Mouse (Mus musculus) ovary, postnatal 10 days (tissue): ENCODE measurements around the gene Cdc14a.

ENCODE experiments used
- DNase-seq: peaks from one replicate; pipeline ENCODE4 v3.0.0; 2022; ENCODE audit warnings: low spot score

Gene Cdc14a

DNA sequence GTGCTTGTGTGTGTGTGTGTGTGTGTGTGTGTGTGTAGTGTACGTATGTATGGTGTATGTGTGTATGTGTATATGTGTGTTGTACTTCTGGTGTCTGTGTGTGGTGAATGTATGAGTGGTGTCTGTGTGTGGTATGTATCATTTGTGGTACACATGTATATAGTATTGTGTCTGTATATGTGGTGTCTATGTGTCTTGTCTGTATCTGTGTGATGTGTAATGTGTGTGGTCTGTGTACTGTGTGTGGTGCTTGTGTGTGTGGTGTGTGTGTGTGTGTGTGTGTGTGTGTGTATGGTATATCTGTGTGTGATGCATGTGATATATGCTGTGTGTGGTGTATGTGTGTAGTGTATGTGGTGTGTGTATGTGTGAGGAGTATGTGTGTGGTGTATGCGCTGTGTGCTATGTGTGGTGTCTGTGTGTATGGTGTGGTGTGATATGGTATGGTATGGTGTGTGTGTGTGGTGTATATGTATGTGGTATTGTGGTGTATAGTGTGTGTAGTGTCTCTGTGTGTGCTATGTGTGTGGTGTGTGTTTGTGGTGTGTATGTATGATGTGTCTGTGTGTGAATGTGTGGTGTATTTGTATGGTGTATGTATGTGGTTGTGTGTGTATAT is 156.7 kb downstream of the Cdc14a start:
- DNase-seq = no peak

DNA sequence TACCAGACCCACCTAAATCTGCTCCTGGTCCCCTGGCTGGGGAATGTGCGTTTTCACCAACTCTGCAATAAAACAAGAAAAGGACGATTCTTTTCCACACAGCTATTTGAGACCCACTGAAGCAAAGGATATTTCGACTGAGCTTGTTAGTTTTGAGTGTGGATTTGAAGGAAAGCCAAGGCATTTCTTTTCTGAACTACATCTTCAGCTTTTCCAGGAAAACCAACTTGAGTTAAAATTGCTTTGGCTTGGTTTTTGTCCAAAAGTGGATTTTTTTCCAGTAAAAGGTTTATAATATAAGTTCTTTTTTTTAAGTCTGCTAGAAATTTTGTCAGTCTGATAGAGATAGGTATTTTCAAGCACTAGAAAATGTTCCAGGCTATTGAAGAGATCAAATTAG is 157.5 kb downstream of the Cdc14a start:
- DNase-seq = no peak

DNA sequence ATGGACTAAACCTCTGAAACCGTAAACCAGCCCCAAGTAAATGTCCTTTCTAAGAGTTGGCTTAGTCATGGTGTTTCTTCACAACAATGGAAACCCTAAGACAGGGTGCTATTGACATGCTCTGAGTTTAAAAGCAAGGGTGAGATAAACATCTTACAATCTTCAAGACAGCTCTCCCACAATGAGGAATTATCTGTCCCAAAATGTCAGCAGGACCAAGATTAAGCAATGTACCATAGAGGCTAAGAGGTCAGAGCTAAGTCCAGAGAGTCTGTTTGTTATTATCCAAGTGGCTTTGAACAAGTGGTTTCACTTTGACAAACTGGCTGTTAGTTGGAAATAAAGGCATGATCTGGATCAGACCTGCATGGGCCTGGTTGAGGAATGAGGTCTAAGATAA is 159.9 kb downstream of the Cdc14a start:
- no peak for DNase-seq

DNA sequence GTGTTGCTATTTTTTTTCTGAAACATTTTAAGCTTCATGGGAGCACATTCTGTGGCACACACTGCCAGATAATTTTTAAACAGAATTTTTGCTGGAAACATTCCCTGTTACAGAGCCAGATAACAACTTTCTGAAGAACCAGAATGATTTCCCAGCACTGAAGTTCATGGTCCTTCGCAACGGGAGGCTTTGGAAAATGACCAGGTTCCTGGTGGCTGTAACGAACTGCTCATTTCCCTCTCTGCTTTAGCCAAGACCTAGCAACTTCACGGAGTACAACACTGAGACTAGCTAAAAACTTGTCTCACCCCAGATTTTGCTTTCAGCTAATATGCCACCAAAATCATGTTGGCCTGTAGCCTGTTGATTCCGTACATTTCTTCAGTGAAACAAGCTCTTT is 160.8 kb downstream of the Cdc14a start:
- DNase-seq = no peak

DNA sequence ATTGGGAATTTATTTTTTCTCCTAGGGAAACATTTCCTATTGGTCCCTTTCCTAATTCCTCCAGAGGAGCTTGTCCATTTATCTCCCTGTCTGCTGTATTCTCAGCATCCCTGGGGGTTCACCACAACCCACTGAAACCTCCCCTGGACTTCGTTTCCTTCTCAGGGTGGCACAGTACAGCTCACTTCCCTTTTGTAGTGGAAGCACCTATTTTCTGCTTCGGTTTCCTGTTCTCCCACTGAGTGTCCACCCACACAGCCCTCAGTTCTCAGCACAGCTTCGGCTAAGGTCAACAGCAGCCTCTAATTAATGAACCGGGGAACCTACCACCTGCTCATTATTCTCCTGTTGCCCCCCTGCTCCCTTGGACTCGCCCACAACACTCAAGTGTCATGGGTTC is 167.7 kb downstream of the Cdc14a start:
- no peak for DNase-seq

DNA sequence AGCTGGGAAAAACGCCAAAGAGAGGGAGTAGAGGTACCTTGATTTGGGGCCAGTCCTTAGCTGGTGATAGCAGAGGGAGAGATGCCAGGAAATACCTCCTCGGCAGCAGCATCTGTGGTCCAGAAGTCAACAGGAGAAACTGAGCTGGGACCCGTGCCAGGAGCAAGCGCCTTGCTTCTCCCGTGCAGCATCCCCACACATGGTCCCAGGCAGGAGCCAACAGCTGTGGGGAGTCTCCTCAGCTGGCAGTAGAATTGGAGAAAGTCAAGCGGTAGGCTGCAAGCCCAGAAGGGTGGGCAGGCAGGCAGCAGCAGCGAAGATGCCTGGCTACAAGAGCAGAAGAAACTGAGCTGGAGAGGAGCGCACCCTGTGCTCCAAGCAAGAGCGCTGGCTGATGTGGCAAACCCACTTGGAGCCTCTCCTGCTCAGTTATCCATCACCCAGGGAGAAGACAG is 170.7 kb downstream of the Cdc14a start, which contains the start of gene Gpr88:
Gpr88 (minus strand) TSS at position 427 of the 455 bp plus-strand sequence.
- peak; percentile 51 for DNase-seq

DNA sequence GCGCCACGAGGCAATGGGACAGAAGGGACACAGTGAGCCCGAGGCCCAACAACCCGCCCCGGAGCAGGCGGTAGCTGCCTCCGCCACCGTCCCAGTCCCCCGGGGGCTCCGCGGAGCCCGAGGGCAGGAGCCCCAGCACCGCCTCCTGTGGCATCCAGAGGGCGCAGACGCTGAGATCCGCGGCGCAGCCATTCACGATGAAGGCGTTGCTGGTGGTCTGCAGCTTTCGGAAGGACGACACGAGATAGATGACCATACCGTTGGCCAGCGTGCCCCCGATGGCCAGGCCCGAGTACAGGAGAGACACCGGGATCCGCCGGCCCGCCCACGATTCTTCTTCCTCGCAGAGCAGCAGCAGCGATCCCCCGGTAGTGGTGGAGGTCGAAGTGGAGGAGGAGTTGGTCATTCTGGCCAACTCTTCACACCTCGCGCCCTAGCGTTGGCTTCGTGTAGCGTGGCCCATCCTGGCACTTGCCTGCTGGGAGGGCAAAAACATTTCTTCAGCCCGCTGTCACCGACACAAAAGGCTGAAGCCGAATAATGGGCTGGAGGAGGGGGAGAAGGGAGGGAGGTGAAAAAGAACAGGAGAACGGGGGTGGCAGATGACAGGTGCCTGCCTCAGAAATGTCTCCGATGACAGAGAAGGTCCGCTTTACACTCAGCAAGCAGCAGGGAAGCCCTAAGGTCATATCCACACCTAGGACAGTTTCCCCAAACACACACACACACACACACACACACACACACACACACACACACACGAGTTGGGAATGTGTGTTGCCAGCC is 171.4 kb downstream of the Cdc14a start:
- DNase-seq = peak; percentile 6

DNA sequence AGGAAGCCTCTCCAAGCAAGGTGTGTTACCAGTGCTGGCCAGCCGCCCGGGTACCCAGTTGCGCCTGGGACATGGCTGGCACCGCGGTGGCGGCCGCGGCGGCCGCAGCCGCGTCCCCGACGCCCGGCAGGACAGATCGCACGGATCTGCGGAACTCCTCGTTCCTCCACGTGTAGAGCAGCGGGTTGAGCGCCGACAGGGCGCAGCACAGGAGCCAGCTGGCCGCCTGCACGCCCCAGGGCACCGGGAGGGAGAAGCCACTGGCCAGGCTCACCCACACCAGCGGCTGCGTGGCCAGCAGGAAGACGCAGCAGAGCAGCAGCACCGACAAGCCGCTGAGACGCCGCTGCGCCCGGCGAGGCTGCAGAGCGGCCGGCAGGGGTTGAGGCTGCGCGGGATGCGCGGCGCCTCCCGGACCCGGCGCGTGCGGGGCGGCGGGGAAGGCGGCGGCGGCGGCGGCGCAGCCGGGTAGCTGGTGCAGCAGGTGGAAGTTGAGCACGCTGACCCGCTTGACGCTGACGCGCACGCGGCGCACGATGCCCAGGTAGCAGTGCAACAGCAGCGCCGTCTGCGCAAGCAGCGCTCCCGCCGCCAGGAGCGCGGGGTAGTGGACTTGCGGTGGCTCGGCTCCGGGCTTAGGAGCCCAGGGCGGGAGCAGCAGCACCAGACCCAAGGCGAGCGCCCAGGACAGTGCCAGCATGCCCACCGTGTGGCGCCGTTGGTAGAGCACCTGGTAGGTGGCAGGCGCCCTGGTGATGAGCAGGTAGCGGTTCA is 172.2 kb downstream of the Cdc14a start:
- peak; percentile 27 for DNase-seq

DNA sequence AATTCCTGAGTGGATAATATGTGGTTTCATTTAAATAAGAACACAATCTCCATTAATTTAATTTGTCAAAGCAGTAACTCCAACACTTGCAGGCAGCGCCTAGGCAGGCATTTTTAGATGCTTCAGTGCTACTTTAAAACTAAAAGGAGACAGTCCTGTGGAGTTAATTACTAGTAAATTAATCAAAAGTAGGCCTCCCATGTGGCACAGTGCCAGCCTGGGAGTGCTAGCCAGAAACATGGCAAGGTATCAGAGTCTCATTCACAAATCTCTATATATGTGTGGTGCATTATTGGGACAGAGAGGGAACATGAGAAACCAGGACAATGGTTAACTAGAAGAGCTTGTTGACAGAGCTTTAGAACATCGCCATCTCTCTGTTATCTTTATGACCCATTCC is 174.8 kb downstream of the Cdc14a start:
- no peak for DNase-seq

DNA sequence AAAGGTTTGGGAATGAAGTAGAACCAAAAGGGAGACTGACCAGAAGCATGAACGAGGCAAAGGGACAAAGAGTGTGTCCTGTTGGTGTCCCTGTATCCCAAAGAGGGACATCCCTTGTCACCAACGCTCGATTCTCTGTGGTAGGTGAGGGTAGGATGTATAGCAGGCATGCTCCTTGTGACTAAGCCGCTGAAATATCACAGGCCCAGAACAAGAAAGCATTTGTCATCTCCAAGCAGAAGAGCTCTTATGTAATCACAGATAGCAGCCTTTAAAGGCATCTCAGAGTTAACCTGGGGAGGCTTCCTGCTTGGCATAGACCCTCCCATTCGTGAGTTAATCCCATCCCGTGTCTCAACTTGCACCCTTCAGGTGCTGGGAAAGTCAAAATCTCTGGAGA is 179.4 kb downstream of the Cdc14a start:
- DNase-seq = no peak

DNA sequence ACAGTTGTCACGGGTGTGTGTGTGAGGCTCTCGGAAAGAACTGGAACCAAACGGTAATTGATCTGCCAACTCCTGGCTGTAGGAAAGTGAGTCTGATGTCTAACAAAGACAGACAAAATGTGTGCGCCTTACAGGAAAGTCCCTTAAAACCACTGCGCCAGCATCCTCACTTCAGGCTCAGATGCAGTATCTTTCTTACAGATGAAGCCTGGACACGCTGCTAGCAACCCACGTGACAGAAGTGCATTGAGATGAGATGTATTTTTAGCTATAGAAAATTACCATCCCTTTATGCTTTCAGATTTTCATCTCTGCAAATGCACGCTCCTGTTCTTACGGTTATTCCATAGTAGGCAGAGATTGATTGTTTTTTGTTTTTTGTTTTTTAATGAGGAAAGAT is 181.1 kb downstream of the Cdc14a start:
- DNase-seq = no peak

DNA sequence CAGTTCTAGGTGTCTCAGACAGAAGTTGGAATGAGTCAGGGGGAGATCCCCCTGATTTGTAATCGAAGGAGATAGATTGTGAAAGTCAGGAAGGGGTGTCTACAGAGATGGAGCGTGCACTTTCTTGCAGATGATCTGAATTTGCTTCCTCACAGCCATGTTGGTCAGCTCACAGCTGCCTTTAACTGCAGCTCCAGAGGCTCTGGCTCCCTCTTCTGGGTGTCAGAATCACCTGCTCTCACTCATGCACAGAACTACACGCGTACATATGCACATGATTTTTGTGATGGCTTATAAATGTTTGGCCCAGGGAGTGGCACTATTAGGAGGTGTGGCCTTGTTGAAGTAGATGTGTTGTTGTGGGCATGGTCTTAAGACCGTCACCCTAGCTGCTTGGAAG is 186.3 kb downstream of the Cdc14a start:
- no peak for DNase-seq

DNA sequence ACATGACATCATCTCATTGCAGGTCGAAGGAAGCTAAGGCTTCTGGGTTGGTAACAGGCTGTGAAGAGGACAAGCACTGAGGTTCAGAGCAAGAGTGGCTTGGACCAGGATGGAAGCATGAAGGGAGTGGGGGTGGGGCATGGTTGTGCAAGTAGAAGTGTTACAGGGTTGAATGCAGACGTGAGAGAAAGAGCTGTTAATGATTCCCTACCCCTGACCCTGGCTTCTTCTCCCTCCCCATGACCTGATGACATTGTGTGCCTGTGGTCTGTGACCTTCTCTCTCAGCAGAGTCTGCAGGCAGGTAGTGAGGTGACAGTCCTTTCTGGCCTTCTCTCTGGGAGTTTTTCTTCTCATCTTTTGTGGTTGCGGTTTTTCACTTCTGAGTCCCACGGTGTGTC is 187.0 kb downstream of the Cdc14a start:
- no peak for DNase-seq

DNA sequence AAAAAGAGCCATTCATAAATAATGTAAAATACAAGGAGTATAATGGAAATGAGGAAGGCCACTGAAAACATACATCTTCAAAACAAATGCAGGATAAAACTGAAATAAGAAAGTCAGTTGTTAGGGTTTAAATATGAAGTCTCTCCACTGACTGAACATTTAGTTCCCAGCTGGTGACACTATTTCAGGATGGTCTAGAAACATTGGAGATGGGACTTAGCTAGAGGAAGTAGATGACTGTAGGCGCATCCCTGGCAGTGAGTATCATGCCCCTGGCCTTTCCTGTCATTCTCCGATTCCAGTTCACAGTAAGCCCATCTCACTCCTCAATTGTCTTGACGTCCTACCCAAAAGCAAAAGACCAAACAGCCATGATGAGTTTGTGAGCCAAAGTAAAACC is 190.3 kb downstream of the Cdc14a start:
- DNase-seq = no peak

DNA sequence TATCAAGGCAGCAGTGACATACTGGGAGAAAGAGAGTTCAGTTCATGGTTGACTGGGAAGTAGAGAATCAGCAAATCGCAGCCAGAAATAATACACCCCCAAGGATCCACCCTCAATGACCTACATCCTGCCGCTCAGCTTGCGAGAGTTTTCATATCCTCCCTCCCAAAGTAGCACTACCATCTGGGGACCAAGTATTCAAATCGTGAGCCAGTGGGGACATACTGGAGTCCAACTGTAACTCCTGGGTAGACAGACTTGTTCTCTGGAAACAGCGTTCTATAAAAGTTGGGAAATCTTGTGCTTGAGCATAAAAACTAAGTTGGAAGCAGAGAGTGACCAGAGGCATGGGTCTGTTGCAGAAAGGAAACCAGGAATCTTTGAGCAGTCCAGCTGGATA is 191.1 kb downstream of the Cdc14a start:
- DNase-seq = no peak

DNA sequence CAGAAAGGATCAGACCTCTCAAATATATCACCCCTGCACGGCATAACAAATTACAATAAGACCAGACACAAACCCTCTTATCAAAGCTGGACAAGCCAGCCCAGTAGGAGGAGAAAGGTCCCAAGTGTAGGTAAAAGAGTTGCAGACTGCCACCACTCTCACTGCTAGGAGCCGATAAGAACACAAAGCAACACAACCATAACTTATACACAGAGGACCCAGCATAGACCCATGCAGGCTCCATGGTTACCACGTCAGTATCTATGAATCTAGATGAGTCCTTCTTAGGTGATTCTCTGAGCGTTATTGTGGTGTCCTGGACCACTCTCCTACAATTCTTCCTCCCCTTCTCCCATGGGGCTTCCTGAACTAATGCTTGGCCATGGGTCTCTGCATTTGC is 194.5 kb downstream of the Cdc14a start:
- no peak for DNase-seq

DNA sequence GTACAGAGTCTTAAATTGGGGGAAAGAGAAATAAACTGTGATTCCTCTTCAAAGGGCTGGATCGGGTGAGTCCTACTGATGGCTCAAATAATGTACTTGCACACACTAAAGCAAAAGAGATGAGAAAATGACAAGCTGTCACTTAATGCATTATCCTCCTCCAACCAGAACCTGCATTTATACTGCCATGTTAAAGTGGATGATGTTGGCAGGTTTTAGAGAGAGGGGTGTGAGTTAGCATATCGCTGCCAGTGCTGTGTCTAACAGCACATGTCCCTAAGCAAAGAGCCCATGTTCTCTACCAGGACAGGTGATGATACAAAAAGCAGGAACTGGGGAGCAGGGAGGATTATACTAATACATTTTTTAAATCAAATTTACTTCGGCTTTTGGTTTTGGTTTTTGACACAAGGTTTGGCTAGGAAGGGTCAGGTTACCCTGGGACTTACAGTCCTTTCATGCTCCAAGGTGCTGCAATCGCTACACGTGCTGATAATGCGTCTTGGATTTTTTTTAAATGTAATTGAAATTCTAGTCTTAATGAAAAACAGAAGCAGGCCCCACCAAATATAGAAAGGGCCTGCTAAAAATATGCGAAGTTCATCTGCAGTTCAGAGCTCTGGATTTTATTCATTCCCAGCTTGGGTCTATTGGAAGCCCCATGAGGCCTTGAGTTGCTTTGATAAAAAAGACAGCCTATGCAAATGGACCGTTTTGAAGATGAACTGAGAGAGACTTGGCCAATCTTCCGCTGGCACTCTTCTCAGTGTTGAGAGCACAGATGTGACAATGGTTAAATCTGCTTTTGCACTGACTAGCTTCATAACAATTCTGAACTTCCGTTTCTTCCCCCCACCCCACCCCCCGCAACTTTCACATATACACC is 195.2 kb downstream of the Cdc14a start:
- DNase-seq = no peak

DNA sequence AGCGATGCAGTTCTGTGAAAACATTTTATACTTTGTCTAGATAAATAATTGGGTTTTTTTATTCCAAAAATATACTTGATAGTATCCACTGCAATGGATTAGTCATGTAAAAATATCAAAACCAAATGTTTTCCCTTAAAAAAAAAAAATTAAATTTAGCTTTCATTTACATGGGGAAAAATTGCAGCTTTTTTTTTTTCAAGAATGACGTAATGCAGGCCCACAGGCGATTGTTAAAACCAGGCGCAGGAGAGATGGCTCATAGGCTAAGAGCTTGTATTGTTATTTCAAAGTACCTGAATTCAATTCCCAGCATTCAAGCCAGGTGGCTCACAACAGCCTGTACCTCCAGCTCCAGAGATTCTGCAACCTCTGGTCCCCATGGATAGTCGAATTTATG is 196.4 kb downstream of the Cdc14a start:
- DNase-seq = no peak

DNA sequence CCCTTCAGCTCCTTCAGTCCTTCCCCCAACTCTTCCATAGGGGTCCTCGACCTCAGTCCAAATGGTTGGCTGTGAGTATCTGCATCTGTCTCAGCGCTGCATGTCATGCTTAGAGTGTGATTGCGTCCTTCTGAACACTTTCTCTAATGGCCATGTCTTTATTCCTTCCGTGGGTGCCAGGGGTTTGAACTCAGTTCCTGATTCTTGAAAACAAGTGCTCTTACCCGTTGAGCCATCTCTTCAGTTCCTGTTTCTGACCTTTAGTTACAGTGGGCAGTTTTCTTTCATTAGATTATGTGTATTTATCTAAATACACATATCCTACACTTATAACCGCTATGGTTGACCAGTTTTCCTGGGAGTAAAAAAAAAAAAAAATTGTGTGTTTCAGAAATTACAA is 196.9 kb downstream of the Cdc14a start:
- no peak for DNase-seq
